Mouse (Mus musculus) limb, embryonic 15.5 days (tissue): ENCODE results near the gene Nisch. TPM values are rescaled to one million over a fixed set of nuclear protein-coding genes. Genes with fewer than 3 reads are reported as not detected.

Experiments used
- polyA plus RNA-seq: library from polyadenylated mRNA; unstranded; fragments of >200 nt; fragmentation: Nextera tagmentation; extraction: Ambion mirVana; gene quantifications from 2 replicates; pipeline ENCODE4 v1.2.1, GENCODE M21; 2015

Gene Nisch
- polyA plus RNA-seq, 1 experiment from 2014 or later: 336 TPM

Other genes starting within 250 kb of the Nisch start
- 62.8 and 67.4 TPM in 2 replicates for gene Glt8d1, start 215.5 kb downstream of the Nisch start, polyA plus RNA-seq
- gene Spcs1, start 215.3 kb downstream of the Nisch start, polyA plus RNA-seq: 417 and 446 TPM in 2 replicates
- gene Pbrm1, start 197.8 kb downstream of the Nisch start, polyA plus RNA-seq: 106 and 117 TPM in 2 replicates
- 105 and 113 TPM in 2 replicates for gene Gnl3, start 197.8 kb downstream of the Nisch start, polyA plus RNA-seq
- 58.9 and 64.1 TPM in 2 replicates for gene Smim4, start 88.0 kb downstream of the Nisch start, polyA plus RNA-seq
- gene Nt5dc2, start 85.9 kb downstream of the Nisch start, polyA plus RNA-seq: 336 and 349 TPM in 2 replicates
- gene Stab1, start 48.3 kb downstream of the Nisch start, polyA plus RNA-seq: 42.5 and 44.4 TPM in 2 replicates
- gene Tnnc1, start 8.6 kb downstream of the Nisch start, polyA plus RNA-seq: 276 and 549 TPM in 2 replicates
- gene Sema3g, start 914 bp upstream of the Nisch start, polyA plus RNA-seq: 1.2 and 1.5 TPM in 2 replicates
- gene Phf7, start 34.4 kb upstream of the Nisch start, polyA plus RNA-seq: 9.5 and 12.5 TPM in 2 replicates
- 74.5 and 75.4 TPM in 2 replicates for gene Bap1, start 34.5 kb upstream of the Nisch start, polyA plus RNA-seq
- 6.0 and 6.1 TPM in 2 replicates for gene Dnah1, start 107.0 kb upstream of the Nisch start, polyA plus RNA-seq
- gene Capn7, start 119.7 kb upstream of the Nisch start, polyA plus RNA-seq: 42.7 and 43.9 TPM in 2 replicates
- gene Sh3bp5, start 219.1 kb upstream of the Nisch start, polyA plus RNA-seq: 33.8 and 34.4 TPM in 2 replicates